Mouse (Mus musculus) brain, adult 2 months (tissue): ENCODE data around the gene Hsd11b1.

Experiments
- DNase-seq: peaks from one replicate; pipeline ENCODE4 v3.0.0; 2011; ENCODE audit warnings: low read depth, low spot score

Hsd11b1 gene

DNA sequence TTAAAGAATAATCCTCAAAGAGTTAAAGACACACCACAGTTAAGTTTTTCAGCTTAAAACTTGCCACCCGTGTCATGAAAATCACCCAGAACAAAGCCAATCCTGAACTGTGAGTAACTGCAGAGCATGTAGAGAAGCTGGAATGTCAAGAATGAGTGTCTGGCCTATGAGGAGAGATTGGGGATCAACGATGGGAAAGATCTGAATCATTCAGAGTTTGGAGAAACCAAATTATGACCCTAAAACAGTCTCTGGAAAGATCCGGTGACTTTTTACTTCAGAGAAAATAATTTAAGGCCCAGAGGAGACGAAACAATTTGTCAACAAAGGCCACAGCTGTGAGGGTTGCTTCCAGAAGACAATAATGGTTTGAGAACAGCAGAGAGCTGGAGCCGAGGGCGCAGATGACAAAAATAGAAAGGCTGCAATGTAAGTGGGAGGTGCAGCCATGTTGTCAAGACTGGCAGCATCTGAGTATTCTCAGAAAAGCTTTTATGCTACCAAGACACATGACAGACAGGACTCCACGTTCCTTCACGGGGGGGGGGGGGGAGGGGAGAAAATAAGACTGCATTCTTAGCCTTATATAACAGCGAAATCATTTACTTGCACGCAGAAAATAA is 20.2 kb downstream of the Hsd11b1 start:
- peak; percentile 79 for DNase-seq

DNA sequence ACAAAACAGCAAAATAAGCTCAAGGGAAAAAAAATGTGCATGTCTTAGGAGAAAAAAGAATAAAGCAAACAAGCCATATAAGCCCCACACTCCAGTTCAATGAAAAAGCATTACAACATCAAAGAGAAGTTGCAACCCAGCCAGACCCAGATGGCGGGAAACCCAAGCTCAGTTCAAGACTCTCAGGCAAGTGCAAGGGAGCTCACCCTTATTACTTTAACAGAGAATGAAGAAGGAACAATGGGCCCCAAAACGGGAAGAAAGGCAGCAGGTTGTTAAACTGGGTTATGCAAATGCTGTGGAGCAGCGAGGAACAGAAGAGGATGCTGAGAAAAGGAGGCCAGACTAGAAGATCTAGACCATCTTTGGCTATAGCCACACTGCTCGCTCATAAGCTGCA is 21.0 kb downstream of the Hsd11b1 start:
- DNase-seq: no peak

DNA sequence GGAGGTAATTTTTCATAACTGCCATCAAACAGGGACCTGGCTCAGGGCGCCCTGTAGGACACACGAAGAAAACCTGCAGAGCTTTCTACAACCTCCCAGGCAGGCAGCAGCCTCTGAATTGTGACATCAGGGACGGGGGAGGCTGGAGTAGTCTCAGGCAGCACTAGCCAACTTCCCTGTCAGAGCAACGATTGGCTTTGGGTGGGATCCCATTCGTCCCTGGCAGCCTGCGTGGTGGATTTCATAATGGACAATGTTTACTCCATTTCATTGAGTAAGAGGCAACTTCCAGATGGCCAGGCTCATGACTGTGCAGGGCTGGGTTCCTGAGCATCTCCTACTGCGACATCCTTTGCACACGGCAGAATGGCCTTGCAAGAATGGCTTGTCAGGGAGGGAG is 21.6 kb downstream of the Hsd11b1 start:
- DNase-seq: peak; percentile 99

DNA sequence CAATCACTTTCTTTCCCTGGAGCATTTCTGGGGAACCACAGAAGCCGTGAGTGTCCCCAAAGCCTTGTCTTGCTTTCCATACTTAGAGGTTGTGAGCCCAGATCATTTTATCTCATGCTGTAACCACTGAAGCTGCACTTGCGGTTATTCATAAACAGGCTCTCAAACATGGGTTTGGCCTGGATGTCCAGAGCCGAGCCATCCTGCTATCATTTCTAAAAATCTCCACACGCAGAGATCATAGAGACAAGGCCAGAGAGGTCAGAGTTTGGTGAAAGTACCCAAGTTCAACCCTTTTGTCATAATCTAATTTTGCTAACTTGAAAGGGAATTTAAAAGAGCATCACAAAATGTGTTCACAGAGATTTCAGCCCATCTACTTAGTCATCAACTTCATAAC is 22.4 kb downstream of the Hsd11b1 start:
- no peak for DNase-seq

DNA sequence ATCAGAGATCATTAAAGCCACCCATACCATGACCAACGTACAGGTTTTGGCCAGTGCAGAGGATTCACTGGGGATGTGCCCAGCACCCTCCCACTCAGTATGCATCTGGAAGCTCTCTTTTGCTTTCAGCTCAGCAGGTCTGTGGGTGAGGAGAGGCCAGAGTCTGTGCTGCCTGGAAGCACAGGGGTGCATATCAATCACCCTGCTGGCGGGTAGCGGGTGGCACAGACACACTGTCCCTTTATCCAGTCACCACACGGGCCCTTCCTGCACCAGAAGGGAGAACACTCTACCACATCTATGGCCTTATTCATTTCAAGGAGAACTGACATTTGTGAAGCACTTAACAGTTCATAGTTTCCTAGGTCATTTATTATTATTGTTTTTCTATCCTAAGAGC is 25.4 kb downstream of the Hsd11b1 start:
- peak; percentile 23 for DNase-seq

DNA sequence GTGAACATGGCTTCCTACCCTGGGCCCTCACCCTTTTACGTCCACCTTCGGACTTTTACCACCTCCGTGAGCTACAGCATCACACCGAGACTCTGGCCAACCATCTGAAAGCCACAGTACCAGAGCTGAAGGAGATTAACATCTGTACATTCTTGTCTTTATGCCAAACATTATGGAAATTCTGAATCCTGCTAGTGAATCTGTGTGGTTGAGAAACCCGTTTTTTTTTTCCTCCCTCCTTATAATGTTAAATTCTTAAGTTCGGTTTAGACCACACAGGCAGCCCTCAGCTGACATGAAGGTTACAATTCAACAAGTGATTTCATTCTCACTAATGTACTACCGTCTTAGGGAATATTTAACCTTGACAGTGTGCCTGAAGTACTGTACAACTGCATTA is 28.9 kb downstream of the Hsd11b1 start:
- DNase-seq: no peak

DNA sequence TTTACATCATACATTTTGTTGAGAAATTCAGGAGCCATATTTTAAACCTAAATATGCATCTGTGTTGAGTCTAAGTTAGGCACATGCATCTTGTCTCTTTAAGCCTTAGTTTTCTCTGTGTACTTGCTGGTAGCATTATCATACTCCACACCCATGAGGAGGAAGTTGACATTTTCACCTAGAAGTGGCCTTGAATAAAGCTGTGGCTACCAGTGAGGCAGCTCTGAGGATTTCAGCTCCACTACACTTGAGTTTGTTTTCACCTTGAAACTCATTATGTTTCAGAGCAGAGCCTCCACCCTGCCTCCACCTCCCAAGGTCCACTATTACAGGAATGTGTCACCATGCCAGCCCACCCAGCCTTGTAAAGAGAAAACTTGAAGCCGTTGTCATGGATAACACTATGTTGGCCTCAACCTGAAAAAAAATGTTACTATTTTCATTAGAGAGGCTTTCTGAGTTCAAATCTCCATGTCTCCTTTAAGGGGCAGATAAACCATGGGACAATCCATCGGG is 29.7 kb downstream of the Hsd11b1 start:
- no peak for DNase-seq

DNA sequence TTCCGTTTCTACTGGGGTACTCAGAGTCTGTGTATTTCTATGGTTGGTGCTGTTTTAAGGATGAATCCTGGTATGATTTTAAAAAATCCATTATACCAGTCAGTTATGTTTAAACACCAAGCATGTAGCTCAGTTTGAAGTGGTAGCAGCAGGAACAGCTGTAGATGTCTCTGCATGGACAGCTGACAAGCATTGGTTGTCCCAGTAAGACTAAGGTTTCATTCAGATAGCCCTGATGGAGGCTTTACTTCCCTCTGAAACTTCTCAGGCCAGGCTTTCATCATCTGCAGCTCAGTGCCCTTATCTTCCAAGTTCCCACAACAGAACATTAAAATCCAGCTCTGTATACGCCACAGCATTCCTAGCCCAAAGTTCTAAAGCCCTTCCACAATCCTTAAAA is 31.1 kb downstream of the Hsd11b1 start:
- DNase-seq: no peak

DNA sequence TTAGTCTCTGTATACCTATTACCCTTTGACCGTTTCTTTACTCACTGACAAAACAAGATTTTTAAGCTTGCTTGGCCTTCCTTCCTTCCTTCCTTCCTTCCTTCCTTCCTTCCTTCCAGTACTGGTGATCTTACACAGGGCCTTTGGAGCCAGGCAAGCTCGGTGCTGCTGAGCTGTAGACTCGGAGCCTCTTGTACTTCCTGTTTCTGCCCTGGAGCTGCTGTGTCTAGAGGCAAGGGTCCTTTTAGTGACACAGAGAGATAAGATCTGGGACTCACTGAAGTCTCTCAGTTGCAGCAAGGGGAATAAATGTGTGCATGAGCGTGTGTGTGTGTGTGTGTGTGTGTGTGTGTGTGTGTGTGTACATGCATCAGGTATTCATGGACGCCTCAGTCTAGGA is 32.9 kb downstream of the Hsd11b1 start:
- no peak for DNase-seq

DNA sequence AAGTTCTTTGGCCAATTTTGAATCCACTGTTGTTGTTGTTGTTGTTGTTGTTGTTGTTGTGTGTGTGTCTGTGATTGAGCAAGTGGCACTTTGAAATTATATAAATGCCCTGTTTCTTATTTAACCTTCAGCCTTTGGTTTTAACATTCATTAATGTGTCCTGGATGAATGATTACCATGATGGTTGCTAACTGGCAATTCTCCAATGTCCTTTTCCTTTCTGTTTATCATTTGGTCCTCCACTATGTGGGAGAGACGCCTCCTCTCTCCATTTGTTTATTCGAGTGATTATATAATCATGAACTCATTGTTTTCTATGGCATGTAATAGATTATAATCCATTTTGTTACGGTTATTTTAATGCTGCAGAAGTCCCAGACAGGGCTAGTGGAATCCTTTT is 33.3 kb downstream of the Hsd11b1 start:
- no peak for DNase-seq

DNA sequence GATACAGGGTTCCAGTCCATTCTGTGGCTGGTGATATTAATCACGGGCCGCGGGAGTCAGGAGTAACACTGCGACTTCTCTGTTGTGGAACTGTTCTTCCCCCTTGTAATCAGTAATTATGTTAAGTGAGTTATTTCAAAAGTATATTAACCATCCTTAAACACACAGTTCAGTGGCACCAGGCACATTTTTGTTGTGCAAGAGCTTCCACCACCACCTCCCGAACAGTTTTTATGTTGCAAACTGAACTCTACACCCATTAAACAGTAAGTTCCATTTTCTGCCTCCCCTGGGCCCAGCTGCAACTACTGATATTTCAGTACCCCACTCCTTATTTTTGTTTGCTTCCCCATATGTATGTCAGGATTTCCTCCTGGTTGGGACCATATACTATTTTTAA is 34.3 kb downstream of the Hsd11b1 start:
- no peak for DNase-seq

DNA sequence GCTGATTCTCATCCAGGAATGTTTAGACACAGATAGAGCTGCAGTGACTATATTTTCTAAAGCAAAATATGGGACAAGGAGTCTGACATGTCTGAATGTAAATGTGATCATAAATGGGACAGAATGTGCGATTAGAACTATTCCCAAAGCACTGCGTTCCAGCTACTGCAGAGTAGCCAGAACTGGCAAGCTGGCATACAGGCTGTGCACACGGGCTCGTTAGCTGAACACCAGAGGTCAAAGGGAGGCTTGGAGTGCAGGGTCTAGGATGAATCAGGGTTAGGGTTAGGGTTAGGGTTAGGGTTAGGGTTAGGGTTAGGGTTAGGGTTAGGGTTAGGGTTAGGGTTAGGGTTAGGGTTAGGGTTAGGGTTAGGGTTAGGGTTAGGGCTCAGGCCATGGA is 36.3 kb downstream of the Hsd11b1 start:
- no peak for DNase-seq

DNA sequence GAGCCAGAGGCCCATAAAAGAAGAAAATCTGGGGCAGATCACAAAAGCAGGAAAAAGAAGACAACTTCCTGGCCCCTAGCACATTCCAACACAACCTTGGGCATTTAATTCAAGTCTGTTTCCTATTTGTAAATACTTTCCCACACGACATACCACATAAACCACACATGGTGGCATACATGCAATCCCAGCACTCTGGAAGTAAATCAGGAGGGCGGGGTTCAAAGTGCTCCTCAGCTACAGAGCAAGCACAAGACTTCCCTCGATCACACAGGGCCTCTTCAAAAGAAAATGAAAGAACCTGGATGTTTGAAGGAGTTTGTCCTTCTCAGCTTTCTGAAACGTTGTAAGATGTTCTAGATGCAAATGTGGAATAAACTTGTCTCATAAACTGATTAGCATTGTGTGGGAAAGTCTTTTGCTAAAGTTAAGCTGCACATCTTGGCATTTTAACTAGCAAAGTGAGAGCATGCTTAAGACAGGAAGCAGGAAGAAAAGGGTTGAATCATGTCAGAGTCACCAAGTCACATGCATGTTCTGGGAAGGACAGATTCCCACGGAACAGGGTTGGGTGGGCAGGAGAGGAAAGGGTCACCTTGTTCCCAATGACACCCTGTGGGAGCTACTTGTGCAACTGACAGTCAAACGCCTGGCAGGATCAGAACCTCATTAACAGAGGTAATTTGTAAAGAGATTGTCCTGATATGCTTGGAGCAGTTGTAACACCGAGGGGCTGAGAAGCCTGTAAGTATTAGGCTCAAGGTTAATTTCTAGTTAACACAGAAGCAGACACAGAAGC is 37.0 kb downstream of the Hsd11b1 start:
- DNase-seq: peak; percentile 45

DNA sequence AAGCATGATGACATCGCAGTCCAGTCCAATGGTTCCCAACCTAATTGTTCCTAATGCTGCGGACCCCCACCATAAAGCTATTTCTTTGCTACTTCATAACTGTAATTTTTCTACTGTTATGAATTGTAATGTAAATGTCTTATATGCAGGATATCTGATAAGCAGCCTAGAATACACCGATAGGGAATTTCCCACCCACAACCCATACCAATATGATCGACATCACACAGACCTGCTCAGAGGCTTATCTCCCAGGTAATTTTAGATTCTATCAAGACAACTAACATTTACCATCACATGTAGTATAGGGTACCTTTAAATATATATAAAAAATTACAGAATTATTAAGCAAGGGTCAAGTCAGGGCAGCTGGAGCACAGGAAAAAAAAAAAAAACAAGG is 37.8 kb downstream of the Hsd11b1 start:
- no peak for DNase-seq

DNA sequence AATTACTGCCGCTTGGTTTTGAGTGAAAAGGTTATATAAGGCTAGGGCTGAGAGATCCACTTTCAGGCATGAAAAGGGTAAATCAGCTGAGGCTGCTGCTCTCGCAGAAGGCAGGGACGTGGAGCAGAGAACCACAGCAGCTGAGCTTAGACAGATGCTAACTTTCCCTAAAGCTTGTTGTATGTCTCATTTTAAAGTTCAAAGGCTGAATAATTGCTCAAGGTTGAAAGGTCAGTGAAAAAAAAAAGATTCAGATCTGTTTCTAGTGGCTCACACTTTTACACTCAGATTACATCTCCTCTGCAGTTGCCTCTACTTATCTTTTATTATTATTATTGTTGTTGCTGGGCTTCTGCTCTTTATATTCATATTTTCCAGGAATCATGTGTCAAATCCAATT is 38.3 kb downstream of the Hsd11b1 start:
- DNase-seq: peak; percentile 22

DNA sequence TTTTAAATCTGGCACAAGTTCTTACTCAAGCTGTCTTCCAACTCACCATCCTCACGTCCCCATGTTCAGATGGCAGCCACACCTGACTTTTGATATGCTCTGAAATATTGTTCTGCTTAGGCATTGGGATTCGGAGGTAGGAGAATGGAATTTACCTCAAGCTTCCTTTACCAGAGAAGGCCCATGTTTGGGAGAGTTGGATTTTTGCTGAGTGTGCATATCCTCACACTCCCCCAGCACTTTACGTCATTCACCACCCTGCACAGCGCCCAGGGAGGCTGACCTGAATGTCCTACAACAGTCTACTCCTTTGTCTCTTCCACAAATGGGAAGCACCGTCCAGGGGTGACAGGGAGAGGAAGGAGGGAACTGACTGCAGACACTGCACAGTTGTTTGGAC is 43.5 kb downstream of the Hsd11b1 start:
- DNase-seq: no peak

DNA sequence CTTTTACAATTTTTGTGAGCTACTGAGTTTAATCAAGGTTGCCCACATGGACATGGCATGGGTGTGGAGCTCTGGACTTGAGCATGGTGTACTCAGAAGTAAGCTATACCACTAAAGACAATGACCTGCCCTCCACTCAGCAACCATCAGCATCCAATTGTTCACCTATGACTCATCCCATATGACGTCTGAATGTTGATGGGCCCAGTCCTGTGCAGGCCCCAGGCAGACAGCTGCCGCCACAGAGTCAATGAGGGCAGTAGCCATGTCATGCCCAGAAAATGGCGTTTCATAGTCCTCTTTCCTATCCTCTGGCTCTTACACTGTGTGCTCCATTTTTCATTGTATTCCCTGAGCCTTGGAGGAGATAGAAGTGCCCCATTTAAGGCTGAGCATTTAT is 47.9 kb downstream of the Hsd11b1 start:
- DNase-seq: no peak

DNA sequence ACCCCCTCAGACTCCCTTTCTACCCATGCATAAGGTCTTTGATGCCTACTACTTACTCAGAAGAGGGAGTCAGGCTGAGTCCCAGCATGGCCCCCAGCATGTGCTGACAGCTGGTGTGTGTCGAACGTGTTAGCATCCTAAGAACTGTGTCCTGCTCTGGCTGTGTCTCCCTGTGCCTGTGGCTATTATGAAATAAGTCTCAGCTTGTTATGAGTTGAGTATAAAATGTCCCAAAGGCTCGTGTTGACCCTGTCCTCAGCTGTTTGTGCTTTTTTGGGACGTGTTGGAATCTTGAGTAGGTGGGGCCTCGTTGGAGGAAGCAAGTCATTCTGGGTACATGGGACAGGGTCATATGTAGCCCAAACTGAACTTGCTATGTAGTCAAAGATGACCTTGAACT is 49.8 kb downstream of the Hsd11b1 start:
- DNase-seq: no peak

DNA sequence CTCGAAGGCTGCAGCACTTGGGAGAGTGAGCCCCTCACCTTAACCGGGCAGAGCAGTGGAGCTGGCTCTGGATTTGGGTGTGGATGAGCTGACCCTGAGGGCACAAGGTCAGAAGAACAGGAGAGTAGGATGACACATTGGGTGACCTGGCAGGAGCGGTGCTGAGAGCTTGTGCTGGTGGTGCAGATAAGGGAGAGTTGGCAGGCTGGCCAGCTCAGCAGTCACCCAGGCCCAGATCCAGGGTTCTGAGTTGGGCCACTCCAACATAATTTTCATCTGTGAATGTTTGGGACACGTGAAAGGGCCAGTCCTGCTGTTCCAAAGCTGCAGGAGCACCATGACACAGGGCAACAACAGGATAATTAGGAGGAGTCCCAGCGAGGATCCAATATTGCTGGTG is 52.5 kb downstream of the Hsd11b1 start:
- no peak for DNase-seq

DNA sequence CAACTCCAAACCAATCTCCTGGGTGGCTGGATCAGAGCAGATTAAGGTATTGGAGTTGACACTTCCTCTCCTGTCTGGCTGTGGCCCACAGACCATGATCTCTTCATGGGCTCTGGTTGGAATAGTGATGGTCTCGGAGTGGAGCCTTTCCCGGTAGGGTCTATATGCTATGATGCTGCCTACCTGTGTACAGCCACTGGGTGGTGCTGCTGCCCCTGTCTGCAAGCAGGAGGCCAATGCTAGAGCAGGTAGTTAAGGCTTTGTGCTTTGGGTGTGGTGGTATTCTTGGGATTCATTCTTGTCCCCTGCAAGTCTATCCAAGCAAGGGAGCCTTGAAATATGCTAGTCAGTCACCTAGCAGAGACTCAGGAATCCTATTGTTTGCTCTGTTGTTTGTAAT is 55.7 kb downstream of the Hsd11b1 start:
- DNase-seq: peak; percentile 80

DNA sequence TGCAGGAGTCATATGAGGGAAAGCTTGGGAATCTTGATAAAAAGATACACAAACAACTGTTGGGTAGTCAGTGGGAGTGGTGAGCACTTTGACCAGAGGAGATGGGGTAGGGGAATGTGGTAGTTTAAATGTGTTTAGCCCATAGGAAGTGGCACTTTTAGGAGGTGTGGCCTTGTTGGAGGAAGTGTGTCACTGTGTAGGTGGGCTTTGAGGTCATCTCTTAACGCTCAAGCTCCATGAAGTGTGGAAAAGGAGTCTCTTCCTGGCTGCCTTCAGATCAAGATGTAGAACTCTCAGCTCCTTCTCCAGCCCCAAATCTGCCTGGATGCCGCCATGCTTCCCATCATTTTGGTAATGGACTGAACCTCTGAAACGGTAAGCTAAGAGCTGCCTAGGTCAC is 56.4 kb downstream of the Hsd11b1 start, which contains the start of gene Lamb3:
TSS of gene Lamb3 (plus strand) at position 197 of the 400 bp plus-strand sequence.
- DNase-seq: no peak

DNA sequence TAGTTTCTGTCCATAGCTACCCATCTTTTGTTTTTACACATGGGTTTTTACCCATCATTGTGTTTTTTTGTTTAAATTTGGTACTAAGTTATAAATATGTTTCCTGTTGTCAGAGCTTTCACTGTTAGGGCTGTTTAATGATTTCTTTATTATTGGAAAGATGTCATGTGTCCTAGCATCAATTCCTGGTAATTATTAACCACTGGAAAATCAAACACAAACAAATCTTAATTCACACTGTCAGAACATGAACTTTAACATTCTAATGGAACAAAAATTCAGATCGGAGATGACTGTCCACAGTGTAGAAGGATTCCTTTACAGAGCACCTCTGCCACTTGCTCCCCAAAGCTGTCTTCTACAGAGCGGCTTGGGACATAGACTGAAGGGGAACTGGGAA is 58.4 kb downstream of the Hsd11b1 start:
- DNase-seq: no peak

DNA sequence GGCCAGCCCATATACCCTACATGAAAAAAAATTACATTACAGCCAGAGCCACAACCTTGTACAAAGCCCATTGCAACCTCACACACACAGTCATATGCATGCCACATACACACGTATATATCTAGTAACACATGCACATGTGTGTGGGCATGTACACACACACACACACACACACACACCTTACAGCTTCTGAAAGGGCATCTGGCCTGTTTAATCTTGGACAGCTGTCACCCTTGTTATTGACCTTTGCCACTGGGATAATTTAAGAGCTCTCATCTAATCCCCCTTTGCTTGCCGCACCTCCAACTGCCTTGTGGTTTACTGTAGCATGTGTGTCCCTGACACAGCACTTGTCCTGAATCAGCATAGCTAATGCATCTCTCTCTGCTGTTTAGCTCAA is 60.1 kb downstream of the Hsd11b1 start:
- DNase-seq: no peak
